Mouse (Mus musculus) limb, embryonic 14.5 days (tissue): ENCODE data around the gene Fbn1. TPM values are rescaled to one million over a fixed set of nuclear protein-coding genes. Genes with fewer than 3 reads are reported as not detected.

Source experiments
- ATAC-seq: fragments of 200-750 bp; cut with Nextera tagmentation; 2 replicates; pipeline ENCODE4 v1.8.0; 2017; ENCODE audit warnings: low read depth, moderate number of reproducible peaks, moderate TSS enrichment; ENCODE audit not compliant: low FRiP score
- DNase-seq: peaks from one replicate; pipeline ENCODE4 v3.0.0-alpha.2; 2015; ENCODE audit warnings: low spot score
- H3K27ac ChIP-seq: fragments of 300-500 bp; sonication (generic); replicated peaks from 2 replicates; pipeline ENCODE4 v1.5.1; 2014; ENCODE audit warnings: low read depth, mild to moderate bottlenecking, low read length, moderate library complexity, mixed read lengths
- H3K27me3 ChIP-seq: fragments of 300-500 bp; sonication (generic); 2 replicates; pipeline ENCODE4 v1.6.1; 2014; ENCODE audit warnings: low read length, mixed read lengths; ENCODE audit not compliant: control insufficient read depth, insufficient read depth
- H3K36me3 ChIP-seq: fragments of 300-500 bp; sonication (generic); 2 replicates; pipeline ENCODE4 v1.6.1; 2014; ENCODE audit warnings: mild to moderate bottlenecking, low read length, moderate library complexity, mixed read lengths; ENCODE audit not compliant: control insufficient read depth, insufficient read depth
- H3K4me1 ChIP-seq: fragments of 300-500 bp; sonication (generic); 2 replicates; pipeline ENCODE4 v1.6.1; 2014; ENCODE audit warnings: antibody characterized with exemption, low read length, mixed read lengths; ENCODE audit not compliant: control insufficient read depth, insufficient read depth
- H3K4me2 ChIP-seq: fragments of 300-500 bp; sonication (generic); replicated peaks from 2 replicates; pipeline ENCODE4 v1.6.1; 2014; ENCODE audit warnings: low read depth, mild to moderate bottlenecking, low read length, moderate library complexity; ENCODE audit not compliant: severe bottlenecking
- H3K4me3 ChIP-seq: fragments of 300-500 bp; sonication (generic); replicated peaks from 2 replicates; pipeline ENCODE4 v1.5.1; 2014; ENCODE audit warnings: low read length
- H3K9ac ChIP-seq: fragments of 300-500 bp; sonication (generic); 2 replicates; pipeline ENCODE4 v1.6.1; 2014; ENCODE audit warnings: mild to moderate bottlenecking, low read depth, low read length, moderate library complexity; ENCODE audit not compliant: severe bottlenecking
- H3K9me3 ChIP-seq: fragments of 300-500 bp; sonication (generic); 2 replicates; pipeline ENCODE4 v1.6.1; 2016; ENCODE audit warnings: low read length; ENCODE audit not compliant: control insufficient read depth
- POLR2A ChIP-seq: fragments of 200-500 bp; IDR thresholded peaks from 2 replicates; pipeline ENCODE4 v1.8.0; 2012; ENCODE audit warnings: inconsistent platforms, mild to moderate bottlenecking, moderate library complexity, borderline replicate concordance; ENCODE audit not compliant: insufficient read depth, insufficient read length; ENCODE audit errors: extremely low read depth
- WGBS: fragments of 180-500 bp; shearing (Covaris S2); extraction: QIAGEN DNeasy Blood & Tissue Kit; methylation state at CpG from one replicate; pipeline ENCODE4 v1.1.7; 2014; 5-methylcytosine and 5-hydroxymethylcytosine counted together
- polyA plus RNA-seq, 2 experiments: library from polyadenylated mRNA; depleted of rRNA in 1 of 2; stranded (reverse) in 1 of 2; unstranded in 1 of 2; fragments of >200 nt; fragmentation: Nextera tagmentation in 1 of 2; extraction: Ambion mirVana in 1 of 2; gene quantifications; 2 replicates each; pipeline versions ENCODE4 v1.2.1 to v1.2.3; 2012 to 2014

Gene Fbn1
- polyA plus RNA-seq, 2 experiments, result 31.4 to 49.4 TPM

GRCm38 (mm10) chr2:125456059-125456789 is 51.6 kb downstream of the Fbn1 start:
- no peaks in the 10 kb centered on the region for H3K27me3 ChIP-seq
- H3K36me3 ChIP-seq, result no peaks in the 10 kb centered on the region
- ATAC-seq (no peak), DNase-seq (no peak)
- H3K4me3 ChIP-seq, result no peak overlapping the region
- H3K4me1 ChIP-seq, result no peaks in the 10 kb centered on the region; the same call in 1 of the 2 replicates
- H3K4me2 ChIP-seq, result no peak overlapping the region
- H3K9ac ChIP-seq, result no peak overlapping the region
- no peak overlapping the region for H3K27ac ChIP-seq
- no peaks in the 10 kb centered on the region for H3K9me3 ChIP-seq
- WGBS, result 79% methylated on average over 15 of the region's 15 CpGs
- no peak for TF ChIP-seq POLR2A

GRCm38 (mm10) chr2:125454781-125455180 is 53.0 kb downstream of the Fbn1 start:
- no peak for ATAC-seq
- H3K4me2 ChIP-seq, result no peak overlapping the region
- no peak for TF ChIP-seq POLR2A
- H3K36me3 ChIP-seq, result no peaks in the 10 kb centered on the region
- no peak for DNase-seq
- H3K9ac ChIP-seq, result no peak overlapping the region
- WGBS, result 77% methylated on average over 5 of the region's 5 CpGs
- H3K9me3 ChIP-seq, result no peaks in the 10 kb centered on the region
- no peaks in the 10 kb centered on the region for H3K27me3 ChIP-seq
- H3K4me1 ChIP-seq, result peaks cover 2% of the 10 kb centered on the region
- H3K4me3 ChIP-seq, result no peak overlapping the region
- H3K27ac ChIP-seq, result no peak overlapping the region

GRCm38 (mm10) chr2:125452369-125453097 is 55.3 kb downstream of the Fbn1 start:
- no peak for TF ChIP-seq POLR2A
- no peak overlapping the region for H3K4me2 ChIP-seq
- H3K4me3 ChIP-seq, result no peak overlapping the region
- peaks cover 11% of the 10 kb centered on the region for H3K4me1 ChIP-seq
- 60% methylated on average over 6 of the region's 6 CpGs for WGBS
- H3K27ac ChIP-seq, result no peak overlapping the region
- H3K36me3 ChIP-seq, result no peaks in the 10 kb centered on the region
- H3K9me3 ChIP-seq, result no peaks in the 10 kb centered on the region
- DNase-seq (no peak), ATAC-seq (0 out of 2 replicates have a peak, but pooled peaks have one; percentile 53)
- H3K27me3 ChIP-seq, result no peaks in the 10 kb centered on the region
- H3K9ac ChIP-seq, result no peak overlapping the region

GRCm38 (mm10) chr2:125449361-125449760 is 58.4 kb downstream of the Fbn1 start:
- no peak for DNase-seq
- no peaks in the 10 kb centered on the region for H3K27me3 ChIP-seq
- H3K9me3 ChIP-seq, result no peaks in the 10 kb centered on the region
- no peak overlapping the region for H3K4me2 ChIP-seq
- no peak for ATAC-seq
- no peak for TF ChIP-seq POLR2A
- WGBS, result 38% methylated on average over 8 of the region's 8 CpGs
- H3K4me3 ChIP-seq, result no peak overlapping the region
- no peaks in the 10 kb centered on the region for H3K36me3 ChIP-seq
- 0 out of 2 replicates have a peak overlapping the region, but pooled peaks have one; percentile 3 for H3K27ac ChIP-seq
- H3K9ac ChIP-seq, result no peak overlapping the region
- H3K4me1 ChIP-seq, result peaks cover 11% of the 10 kb centered on the region

GRCm38 (mm10) chr2:125448881-125449280 is 58.9 kb downstream of the Fbn1 start:
- TF ChIP-seq POLR2A, result no peak
- peaks cover 11% of the 10 kb centered on the region for H3K4me1 ChIP-seq
- no peaks in the 10 kb centered on the region for H3K9me3 ChIP-seq
- H3K36me3 ChIP-seq, result no peaks in the 10 kb centered on the region
- no peaks in the 10 kb centered on the region for H3K27me3 ChIP-seq
- no peak for ATAC-seq
- no peak overlapping the region for H3K4me3 ChIP-seq
- no peak overlapping the region for H3K4me2 ChIP-seq
- no peak overlapping the region for H3K9ac ChIP-seq
- peak; percentile 49 for DNase-seq
- 26% methylated on average over 6 of the region's 6 CpGs for WGBS
- H3K27ac ChIP-seq, result no peak overlapping the region
